Mouse (Mus musculus) hindbrain, embryonic 15.5 days (tissue): ENCODE measurements around the gene Tnik. TPM values are rescaled to one million over a fixed set of nuclear protein-coding genes. Genes with fewer than 3 reads are reported as not detected.

Experiments used
- ATAC-seq: fragments of 200-750 bp; cut with Nextera tagmentation; 2 replicates; pipeline ENCODE4 v1.8.0; 2017; ENCODE audit warnings: low read depth, moderate number of reproducible peaks, moderate TSS enrichment; ENCODE audit not compliant: low FRiP score
- H3K27ac ChIP-seq: fragments of 300-500 bp; sonication (generic); replicated peaks from 2 replicates; pipeline ENCODE4 v1.5.1; 2015; ENCODE audit warnings: mild to moderate bottlenecking, inconsistent platforms
- H3K27me3 ChIP-seq: fragments of 300-500 bp; sonication (generic); 2 replicates; pipeline ENCODE4 v1.6.1; 2015; ENCODE audit warnings: control low read depth, inconsistent platforms
- H3K36me3 ChIP-seq: fragments of 300-500 bp; sonication (generic); 2 replicates; pipeline ENCODE4 v1.6.1; 2015; ENCODE audit warnings: control low read depth, inconsistent platforms
- H3K4me1 ChIP-seq: fragments of 300-500 bp; sonication (generic); replicated peaks from 2 replicates; pipeline ENCODE4 v1.6.1; 2015; ENCODE audit warnings: control low read depth, inconsistent platforms
- H3K4me2 ChIP-seq: fragments of 300-500 bp; sonication (generic); 2 replicates; pipeline ENCODE4 v1.6.1; 2015; ENCODE audit warnings: moderate library complexity, mild to moderate bottlenecking, inconsistent platforms
- H3K4me3 ChIP-seq: fragments of 300-500 bp; sonication (generic); 2 replicates; pipeline ENCODE4 v1.5.1; 2015; ENCODE audit warnings: mild to moderate bottlenecking, inconsistent platforms
- H3K9ac ChIP-seq: fragments of 300-500 bp; sonication (generic); 2 replicates; pipeline ENCODE4 v1.6.1; 2015; ENCODE audit warnings: inconsistent platforms
- H3K9me3 ChIP-seq: fragments of 300-500 bp; sonication (generic); 2 replicates; pipeline ENCODE4 v1.6.1; 2016; ENCODE audit warnings: control low read depth, inconsistent platforms
- WGBS: fragments of 180-500 bp; shearing (Covaris S2); methylation state at CpG from one replicate; pipeline ENCODE4 v1.1.7; 2015; 5-methylcytosine and 5-hydroxymethylcytosine counted together
- microRNA-seq: library from miRNA; unstranded; fragments of <30 nt; microRNA quantifications from one replicate; pipeline ENCODE4, GENCODE M21; 2016
- polyA plus RNA-seq: library from polyadenylated mRNA; unstranded; fragments of >200 nt; fragmentation: Nextera tagmentation; extraction: Ambion mirVana; gene quantifications from 2 replicates; pipeline ENCODE4 v1.2.1, GENCODE M21; 2015

The Tnik gene
- polyA plus RNA-seq, 1 experiment from 2014 or later, result 66.1 TPM

DNA sequence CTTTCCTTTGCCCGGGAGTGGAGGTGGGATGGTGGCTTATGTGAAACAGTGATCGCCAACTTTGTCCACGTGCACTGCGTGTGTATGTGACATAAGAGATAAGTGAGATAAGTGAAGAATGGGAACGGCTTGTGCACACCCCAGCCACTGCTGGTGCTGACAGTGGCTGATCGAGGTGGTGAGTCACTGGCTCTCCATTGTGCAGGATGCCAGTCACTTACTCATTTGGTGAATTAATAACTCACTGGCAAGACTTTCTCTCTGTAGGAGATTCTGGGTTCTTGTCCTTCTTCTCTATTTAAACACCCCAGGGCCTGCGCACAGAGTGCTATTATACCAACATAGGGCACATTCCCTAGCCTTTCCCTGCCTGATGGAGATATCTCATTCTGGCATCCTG, 458.8 kb downstream of the Tnik start:
- H3K36me3 ChIP-seq, result no peaks in the 10 kb centered on the region
- H3K27ac ChIP-seq, result no peak overlapping the region
- 78% methylated on average over 7 of the region's 7 CpGs for WGBS
- H3K27me3 ChIP-seq, result no peaks in the 10 kb centered on the region
- no peak for ATAC-seq
- no peak overlapping the region for H3K9ac ChIP-seq
- H3K9me3 ChIP-seq, result no peaks in the 10 kb centered on the region
- H3K4me3 ChIP-seq, result no peak overlapping the region
- H3K4me2 ChIP-seq, result no peak overlapping the region
- no peaks in the 10 kb centered on the region for H3K4me1 ChIP-seq

DNA sequence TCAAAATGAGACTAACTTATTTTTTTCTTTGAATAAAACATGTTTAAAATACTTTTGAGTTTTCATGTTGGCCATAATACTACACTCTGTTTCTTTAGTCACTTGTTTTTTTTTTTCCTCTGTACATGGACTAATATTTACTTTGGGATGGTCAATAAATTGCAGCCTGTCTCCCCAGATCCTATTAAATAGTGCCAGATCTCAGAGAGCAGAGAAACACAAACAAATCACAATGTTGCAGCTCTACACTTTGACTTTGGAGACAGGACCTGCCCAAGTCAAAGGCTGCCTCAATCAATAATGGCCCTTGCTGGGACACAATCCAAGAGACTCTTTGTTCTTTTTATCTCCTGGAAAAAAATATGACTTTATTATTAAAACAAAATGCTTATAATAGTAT, 459.5 kb downstream of the Tnik start:
- Histone ChIP-seq H3K9ac (no peak overlapping the region), H3K4me2 (no peak overlapping the region), H3K4me1 (no peaks in the 10 kb centered on the region), H3K27me3 (no peaks in the 10 kb centered on the region), H3K9me3 (no peaks in the 10 kb centered on the region), H3K4me3 (no peak overlapping the region), H3K36me3 (no peaks in the 10 kb centered on the region), H3K27ac (no peak overlapping the region)
- no peak for ATAC-seq

DNA sequence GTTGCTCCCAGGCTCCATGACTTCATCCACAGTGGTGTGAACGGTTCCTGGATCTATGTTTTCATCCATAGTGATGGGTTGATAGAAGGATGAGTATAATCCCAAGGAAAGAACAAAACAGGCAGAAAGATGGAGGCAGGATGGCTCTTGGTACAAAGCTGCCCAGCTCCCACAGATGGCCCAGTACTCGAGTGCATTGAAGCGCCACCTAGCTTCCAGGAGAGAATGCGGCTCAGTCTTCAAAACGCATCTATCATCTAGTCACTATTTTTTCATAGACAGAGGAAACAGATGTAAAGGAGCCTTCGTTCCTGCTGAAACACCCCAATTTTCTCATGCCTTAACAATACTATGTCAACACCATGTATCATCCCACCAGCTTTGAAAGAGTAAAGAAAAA, 460.5 kb downstream of the Tnik start:
- no peaks in the 10 kb centered on the region for H3K9me3 ChIP-seq
- no peaks in the 10 kb centered on the region for H3K36me3 ChIP-seq
- H3K4me1 ChIP-seq, result no peaks in the 10 kb centered on the region
- no peaks in the 10 kb centered on the region for H3K27me3 ChIP-seq
- no peak for ATAC-seq
- H3K27ac ChIP-seq, result no peak overlapping the region
- H3K9ac ChIP-seq, result no peak overlapping the region
- H3K4me2 ChIP-seq, result no peak overlapping the region
- H3K4me3 ChIP-seq, result no peak overlapping the region
- WGBS, result 63% methylated on average over 6 of the region's 6 CpGs

- no peak overlapping the region for H3K4me3 ChIP-seq
- no peak overlapping the region for H3K27ac ChIP-seq
- H3K9ac ChIP-seq, result no peak overlapping the region
- no peaks in the 10 kb centered on the region for H3K9me3 ChIP-seq
- ATAC-seq, result no peak
- no peaks in the 10 kb centered on the region for H3K36me3 ChIP-seq
- H3K27me3 ChIP-seq, result no peaks in the 10 kb centered on the region
- H3K4me2 ChIP-seq, result no peak overlapping the region
- 93% methylated on average over 13 of the region's 13 CpGs for WGBS
- H3K4me1 ChIP-seq, result no peaks in the 10 kb centered on the region
Observed at GRCm38 (mm10) chr3:28725203-28725602, 462.2 kb downstream of the Tnik start.

Small RNA genes lying within 50 kb of the gene (microRNA-seq; reads per million reads assigned to microRNA genes)
- not detected for gene Mir466q
